In the genomic region with DNA sequence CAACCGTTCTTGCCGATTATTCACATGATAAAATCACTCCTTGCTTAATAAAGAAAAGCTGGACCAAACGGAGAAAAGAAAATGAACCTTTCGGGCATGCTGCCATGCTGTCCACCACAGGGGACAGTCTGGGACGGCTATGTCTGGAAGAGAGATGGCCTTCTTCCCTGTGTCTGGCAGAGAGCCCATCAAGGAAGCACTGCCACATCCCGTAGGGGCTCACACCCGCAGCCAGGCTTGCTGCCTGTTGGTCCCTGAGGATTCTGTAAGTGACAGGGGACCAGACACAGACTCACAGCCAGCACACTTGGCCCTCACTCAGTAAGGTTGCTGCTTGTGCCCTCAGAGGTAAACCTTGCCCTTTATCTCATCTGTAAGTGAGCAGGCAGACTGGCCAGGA, we compare ENCODE assay signal across 10 mouse cellular contexts.
DNase-seq lines count a peak whose midpoint lies in the region; ATAC-seq and TF ChIP-seq lines count a peak whose summit lies in the region.
"Had no signal": no experiment of that assay in that cellular context is flagged by ENCODE, and none has a peak within 500 bp of the region (broad histone marks: within the 10 kb centered on the region; RNA-seq: fewer than 3 reads in every experiment).

No protein-coding gene starts in this region.

- peak; percentile 33 for TF ChIP-seq CTCF in hindbrain, postnatal 0 days (IDR thresholded peaks at IDR 0.05; ENCODE audit: low read depth)

- ATAC-seq in hindbrain, postnatal 0 days = 0 out of 2 replicates have a peak, but pooled peaks have one; percentile 25
- no peak for ATAC-seq in hindbrain, embryonic 16.5 days
- peak; percentile 15; the same call in 1 of the 2 replicates for ATAC-seq in heart, embryonic 16.5 days (replicated peaks; ENCODE audit: extremely low read depth, insufficient read depth, low FRiP score)
- ATAC-seq in frontal cortex, adult (ENCODE audit: low TSS enrichment) = no peak

- H3K27ac ChIP-seq in hindbrain, postnatal 0 days = no peak overlapping the region
- H3K27ac ChIP-seq in hindbrain, embryonic 16.5 days (ENCODE audit: low read depth, low read length) = no peak overlapping the region
- H3K27ac ChIP-seq in heart, embryonic 16.5 days (ENCODE audit: low read length) = no peak overlapping the region

- peak; percentile 59 for DNase-seq in hindbrain, postnatal 0 days (ENCODE audit: low spot score)
- peak; percentile 29 for DNase-seq in adrenal gland, adult 2 months
- DNase-seq in brain, adult 2 months (ENCODE audit: low read depth, low spot score) = peak; percentile 16
- DNase-seq in urinary bladder, postnatal 10 days (ENCODE audit: low spot score) = no peak
- no peak for DNase-seq in right cerebral cortex, adult 18-20 months
- DNase-seq: right cerebral cortex, postnatal 14 days had no signal

- H3K4me3 ChIP-seq in hindbrain, postnatal 0 days (ENCODE audit: low read length) = no peak overlapping the region
- no peak overlapping the region for H3K4me3 ChIP-seq in hindbrain, embryonic 16.5 days (ENCODE audit: low read length)
- H3K4me3 ChIP-seq in heart, embryonic 16.5 days (ENCODE audit: low read length) = no peak overlapping the region
- H3K4me3 ChIP-seq: myocyte had no signal

- peaks cover 15% of the 10 kb centered on the region for H3K27me3 ChIP-seq in hindbrain, postnatal 0 days (ENCODE audit: insufficient read depth, low read length)
- no peaks in the 10 kb centered on the region; the same call in none of the 2 replicates for H3K27me3 ChIP-seq in hindbrain, embryonic 16.5 days (replicated peaks; ENCODE audit: control insufficient read depth, insufficient read depth, low read length)
- no peaks in the 10 kb centered on the region for H3K27me3 ChIP-seq in heart, embryonic 16.5 days (ENCODE audit: control insufficient read depth, insufficient read depth, low read length)

- H3K9me3 ChIP-seq in hindbrain, postnatal 0 days (ENCODE audit: low read length) = no peaks in the 10 kb centered on the region
- H3K9me3 ChIP-seq in hindbrain, embryonic 16.5 days (ENCODE audit: control insufficient read depth, low read length) = no peaks in the 10 kb centered on the region
- H3K9me3 ChIP-seq in heart, embryonic 16.5 days (replicated peaks; ENCODE audit: control insufficient read depth, low read length) = no peaks in the 10 kb centered on the region

- peaks cover 20% of the 10 kb centered on the region for H3K4me1 ChIP-seq in hindbrain, postnatal 0 days (ENCODE audit: insufficient read depth, low read length)
- peaks cover 6% of the 10 kb centered on the region for H3K4me1 ChIP-seq in hindbrain, embryonic 16.5 days (ENCODE audit: control insufficient read depth, insufficient read depth, low read depth, low read length)
- H3K4me1 ChIP-seq in heart, embryonic 16.5 days (ENCODE audit: control insufficient read depth, insufficient read depth, low read length) = peaks cover 19% of the 10 kb centered on the region

- WGBS in hindbrain, postnatal 0 days = 36% methylated on average over 7 of the region's 7 CpGs
- WGBS in hindbrain, embryonic 16.5 days = 47% methylated on average over 7 of the region's 7 CpGs
- WGBS in heart, embryonic 16.5 days = 43% methylated on average over 7 of the region's 7 CpGs

- no peak overlapping the region for H3K9ac ChIP-seq in hindbrain, postnatal 0 days (replicated peaks; ENCODE audit: low read length)
- H3K9ac ChIP-seq in hindbrain, embryonic 16.5 days (ENCODE audit: low read depth, low read length) = no peak overlapping the region
- H3K9ac ChIP-seq in heart, embryonic 16.5 days (ENCODE audit: low read length) = no peak overlapping the region

- H3K36me3 ChIP-seq in hindbrain, postnatal 0 days (ENCODE audit: insufficient read depth, low read length) = no peaks in the 10 kb centered on the region
- no peaks in the 10 kb centered on the region for H3K36me3 ChIP-seq in hindbrain, embryonic 16.5 days (ENCODE audit: control insufficient read depth, insufficient read depth, low read length)
- no peaks in the 10 kb centered on the region for H3K36me3 ChIP-seq in heart, embryonic 16.5 days (ENCODE audit: control insufficient read depth, insufficient read depth)

- no peak overlapping the region for H3K4me2 ChIP-seq in hindbrain, postnatal 0 days (ENCODE audit: low read depth, low read length)
- no peak overlapping the region for H3K4me2 ChIP-seq in hindbrain, embryonic 16.5 days (ENCODE audit: low read length)
- H3K4me2 ChIP-seq in heart, embryonic 16.5 days (ENCODE audit: low read depth, low read length) = no peak overlapping the region

Comparison
In these comparisons a context has a peak if more than half of its experiments do, and no peak if none do; other contexts are left out.
1. ATAC-seq: peak in hindbrain, postnatal 0 days (single experiment) and heart, embryonic 16.5 days (single experiment); none in hindbrain, embryonic 16.5 days (single experiment) and frontal cortex, adult (single experiment).
2. DNase-seq: peak in hindbrain, postnatal 0 days (single experiment), adrenal gland, adult 2 months (single experiment) and brain, adult 2 months (single experiment); none in urinary bladder, postnatal 10 days (single experiment) and right cerebral cortex, adult 18-20 months (single experiment).